Mouse (Mus musculus) hindbrain, embryonic 12.5 days (tissue): Measurements from ENCODE around the gene Mfap1a. TPM values are rescaled to one million over a fixed set of nuclear protein-coding genes. Genes with fewer than 3 reads are reported as not detected.
"Not testable (repeated sequence)": the region's sequence is repeated elsewhere in the genome, so short reads cannot be mapped to it uniquely, and the experiment has no call there.

Experiments
- ATAC-seq: fragments of 200-750 bp; cut with Nextera tagmentation; 2 replicates; pipeline ENCODE4 v1.8.0; 2017; ENCODE audit warnings: moderate TSS enrichment; ENCODE audit not compliant: low FRiP score
- H3K27ac ChIP-seq: fragments of 300-500 bp; sonication (generic); 2 replicates; pipeline ENCODE4 v1.5.1; 2016; ENCODE audit warnings: mild to moderate bottlenecking
- H3K27me3 ChIP-seq: fragments of 300-500 bp; sonication (generic); 2 replicates; pipeline ENCODE4 v1.6.1; 2016; ENCODE audit warnings: mild to moderate bottlenecking
- H3K36me3 ChIP-seq: fragments of 300-500 bp; sonication (generic); 2 replicates; pipeline ENCODE4 v1.6.1; 2016; ENCODE audit warnings: mild to moderate bottlenecking
- H3K4me1 ChIP-seq: fragments of 300-500 bp; sonication (generic); 2 replicates; pipeline ENCODE4 v1.6.1; 2016
- H3K4me2 ChIP-seq: fragments of 300-500 bp; sonication (generic); replicated peaks from 2 replicates; pipeline ENCODE4 v1.6.1; 2016; ENCODE audit warnings: mild to moderate bottlenecking
- H3K4me3 ChIP-seq: fragments of 300-500 bp; sonication (generic); 2 replicates; pipeline ENCODE4 v1.5.1; 2016; ENCODE audit warnings: mild to moderate bottlenecking
- H3K9ac ChIP-seq: fragments of 300-500 bp; sonication (generic); 2 replicates; pipeline ENCODE4 v1.6.1; 2016; ENCODE audit warnings: mild to moderate bottlenecking, moderate library complexity
- H3K9me3 ChIP-seq: fragments of 300-500 bp; sonication (generic); replicated peaks from 2 replicates; pipeline ENCODE4 v1.6.1; 2016; ENCODE audit warnings: mild to moderate bottlenecking
- WGBS: fragments of 180-500 bp; shearing (Covaris S2); methylation state at CpG from one replicate; pipeline ENCODE4 v1.1.7; 2016; 5-methylcytosine and 5-hydroxymethylcytosine counted together
- polyA plus RNA-seq: library from polyadenylated mRNA; unstranded; fragments of >200 nt; fragmentation: Nextera tagmentation; extraction: Ambion mirVana; gene quantifications from 2 replicates; pipeline ENCODE4 v1.2.1, GENCODE M21; 2016

Gene Mfap1a
- polyA plus RNA-seq, 1 experiment from 2014 or later: 32.9 TPM

DNA sequence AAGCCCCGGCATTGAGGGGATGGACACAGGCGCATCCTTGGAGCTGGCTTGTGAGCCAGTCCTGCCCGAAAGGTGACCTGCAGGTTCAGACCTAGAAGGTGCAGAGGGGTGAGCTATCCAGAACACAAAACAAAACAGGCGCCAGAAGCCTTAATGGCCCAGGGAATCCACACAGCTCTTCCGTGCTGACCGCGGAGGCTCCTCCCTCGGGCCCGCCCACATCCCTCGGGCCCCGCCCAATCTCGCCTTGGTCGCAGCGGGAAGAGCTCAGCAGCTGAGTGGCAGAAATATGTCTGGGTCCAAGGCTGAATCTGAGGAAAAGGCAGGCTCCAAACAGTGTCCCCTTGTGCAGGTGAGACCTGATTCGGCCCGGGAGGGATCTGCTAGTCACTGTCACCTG is 3.1 kb upstream of the Mfap1a start:
- H3K4me3 ChIP-seq: peak overlapping the region; percentile 28
- 0 out of 2 replicates have a peak overlapping the region, but pooled peaks have one; percentile 51 for H3K9ac ChIP-seq

DNA sequence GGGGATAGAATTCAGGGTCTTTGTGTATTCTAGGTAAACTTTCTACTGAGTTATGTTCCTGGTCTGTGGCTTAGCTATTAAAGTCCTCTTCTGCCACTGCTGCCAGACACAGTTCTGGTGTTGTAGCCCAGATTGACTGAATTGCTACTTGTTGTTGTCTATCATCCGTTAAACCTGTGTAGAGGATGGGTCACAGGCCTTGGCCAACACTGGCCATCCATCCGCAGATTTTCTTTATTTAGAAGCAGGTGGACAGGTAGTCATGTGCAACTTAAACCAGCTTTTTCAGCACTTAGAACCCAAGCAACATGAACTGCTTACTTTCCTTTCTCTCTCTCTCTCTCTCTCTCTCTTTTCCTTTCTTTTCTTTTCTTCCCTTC is 1.5 kb upstream of the Mfap1a start:
- peak overlapping the region; percentile 24; the same call in 1 of the 2 replicates for H3K9ac ChIP-seq
- 91% methylated on average over 2 of the region's 2 CpGs for WGBS
- H3K4me1 ChIP-seq: peaks cover 19% of the 10 kb centered on the region

More for the DNA sequence above, 3.1 kb upstream of the Mfap1a start:
- Histone ChIP-seq H3K27me3 (no peaks in the 10 kb centered on the region), H3K9me3 (no peaks in the 10 kb centered on the region), H3K4me2 (peak overlapping the region; percentile 49), H3K27ac (no peak overlapping the region), H3K4me1 (peaks cover 19% of the 10 kb centered on the region), H3K36me3 (peaks cover 20% of the 10 kb centered on the region)
- peak; percentile 63 for ATAC-seq
- 22% methylated on average over 16 of the region's 16 CpGs for WGBS

DNA sequence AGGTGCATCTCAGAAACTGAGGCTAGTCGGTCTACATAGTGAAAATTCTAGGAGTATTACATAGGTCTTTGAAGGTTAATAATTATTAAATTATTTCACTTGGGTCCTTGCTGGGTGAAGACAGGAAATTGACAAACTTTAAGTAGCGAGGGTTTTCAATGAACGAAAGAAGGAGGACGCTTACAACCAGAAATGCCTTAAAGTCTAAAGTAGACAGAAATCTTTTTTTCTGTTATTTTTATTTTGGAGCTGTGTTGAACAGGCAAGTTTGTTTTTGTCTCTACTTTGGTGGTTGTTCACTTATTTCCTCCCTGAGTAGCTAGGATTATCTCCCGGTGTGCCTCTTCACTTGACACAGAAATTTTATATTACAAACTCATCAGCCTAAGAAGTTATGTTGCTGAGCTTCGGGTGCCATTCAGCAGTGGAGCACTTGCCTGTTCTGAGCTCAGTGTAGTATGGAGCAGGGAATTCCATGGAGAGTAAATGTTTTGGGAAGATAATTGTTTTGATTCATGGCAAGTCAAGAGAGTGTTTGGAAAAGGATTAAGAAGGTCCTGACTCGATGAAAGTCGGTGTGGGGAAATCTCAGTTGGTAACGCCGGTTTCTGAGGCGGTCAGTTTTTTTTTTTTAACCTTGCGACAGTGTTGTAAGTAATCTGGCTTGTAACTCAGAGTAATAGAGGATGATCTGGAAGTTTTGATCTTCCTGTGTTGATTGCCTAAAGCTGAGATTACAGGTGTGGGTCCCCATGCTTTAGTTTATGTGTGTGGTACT is 897 bp upstream of the Mfap1a start:
- Histone ChIP-seq H3K4me2 (peak overlapping the region; percentile 60), H3K9me3 (no peaks in the 10 kb centered on the region), H3K4me1 (peaks cover 19% of the 10 kb centered on the region), H3K9ac (peak overlapping the region; percentile 57), H3K4me3 (peak overlapping the region; percentile 60), H3K27ac (no peak overlapping the region), H3K36me3 (peaks cover 11% of the 10 kb centered on the region), H3K27me3 (no peaks in the 10 kb centered on the region)
- 32% methylated on average over 12 of the region's 12 CpGs for WGBS
- no peak for ATAC-seq

More for the DNA sequence above, 1.5 kb upstream of the Mfap1a start:
- peaks cover 14% of the 10 kb centered on the region for H3K36me3 ChIP-seq
- no peak for ATAC-seq
- H3K27ac ChIP-seq: no peak overlapping the region
- peak overlapping the region; percentile 60 for H3K4me2 ChIP-seq
- H3K27me3 ChIP-seq: no peaks in the 10 kb centered on the region
- no peaks in the 10 kb centered on the region for H3K9me3 ChIP-seq
- H3K4me3 ChIP-seq: peak overlapping the region; percentile 60

DNA sequence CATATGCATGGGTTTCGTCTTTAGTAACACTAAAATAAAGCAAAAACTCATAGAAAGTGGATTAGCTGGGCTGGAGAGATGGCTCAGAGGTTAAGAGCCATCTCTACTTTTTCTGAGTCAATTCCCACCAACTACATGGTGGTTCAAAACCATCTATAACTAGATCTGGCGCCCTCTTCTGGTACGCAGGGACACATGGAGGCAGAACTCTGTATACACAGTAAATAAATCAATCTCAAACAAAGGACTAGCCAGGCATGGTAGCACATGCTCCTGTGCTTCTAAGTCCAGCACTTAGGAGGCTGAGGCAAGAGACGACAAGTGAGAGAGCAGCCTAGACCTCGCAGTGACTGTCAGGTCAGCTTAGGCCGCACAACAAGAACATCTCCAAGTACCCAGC is 4.9 kb downstream of the Mfap1a start:
- not testable (repeated sequence) for H3K4me2 ChIP-seq, H3K36me3 ChIP-seq, H3K4me1 ChIP-seq, H3K9ac ChIP-seq, H3K27me3 ChIP-seq, H3K4me3 ChIP-seq, H3K9me3 ChIP-seq, ATAC-seq, H3K27ac ChIP-seq
- 73% methylated on average over 2 of the region's 6 CpGs for WGBS

DNA sequence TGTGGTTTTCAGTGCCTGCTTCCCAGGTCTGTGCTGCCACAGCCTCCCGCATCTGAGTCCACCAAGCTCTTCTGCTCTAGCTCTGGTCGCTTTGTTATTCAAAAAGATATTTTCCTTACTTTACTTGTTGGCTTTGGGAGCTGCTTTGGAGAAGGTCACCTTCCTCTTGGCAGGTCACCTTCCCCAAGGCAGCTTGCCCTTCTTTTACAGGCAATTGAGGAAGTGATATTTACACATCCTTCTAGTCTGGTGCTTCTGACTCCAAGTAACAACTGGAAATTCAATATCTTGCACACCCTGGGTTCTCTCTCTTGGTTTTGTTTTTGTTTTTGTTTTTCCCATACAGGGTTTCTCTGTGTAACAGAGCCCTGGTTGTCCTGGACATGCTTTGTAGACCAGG is 22.1 kb downstream of the Mfap1a start:
- not testable (repeated sequence) for H3K4me2 ChIP-seq, ATAC-seq, H3K9ac ChIP-seq, H3K9me3 ChIP-seq, H3K36me3 ChIP-seq, H3K27ac ChIP-seq, H3K4me1 ChIP-seq, H3K27me3 ChIP-seq, H3K4me3 ChIP-seq
- WGBS: 60% methylated on average over 1 of the region's 2 CpGs

DNA sequence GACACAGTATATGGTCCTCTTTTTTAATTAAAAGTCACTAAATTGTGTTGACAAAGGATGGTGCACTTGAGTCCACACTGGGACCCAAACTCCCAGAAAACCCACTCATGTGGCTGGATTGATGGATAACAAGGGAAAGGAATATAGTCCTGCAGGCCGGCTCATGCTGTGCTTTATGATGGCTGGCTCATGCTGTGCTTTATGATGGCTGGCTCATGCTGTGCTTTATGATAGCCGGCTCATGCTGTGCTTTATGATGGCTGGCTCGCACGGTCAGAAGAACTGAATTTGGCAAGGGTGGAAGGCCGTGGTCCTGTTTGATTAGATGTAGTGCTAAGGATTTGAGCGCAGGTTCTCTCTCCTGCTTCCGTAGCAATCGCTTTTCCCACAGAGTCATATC is 22.9 kb downstream of the Mfap1a start:
- Histone ChIP-seq H3K9ac (no peak overlapping the region), H3K4me3 (no peak overlapping the region), H3K36me3 (no peaks in the 10 kb centered on the region), H3K9me3 (no peaks in the 10 kb centered on the region), H3K27ac (no peak overlapping the region), H3K4me1 (0 out of 2 replicates have a peak, but pooled peaks cover 4% of the 10 kb centered on the region), H3K27me3 (no peaks in the 10 kb centered on the region), H3K4me2 (no peak overlapping the region)
- 44% methylated on average over 8 of the region's 8 CpGs for whole genome bisulfite sequencing
- ATAC-seq: no peak

DNA sequence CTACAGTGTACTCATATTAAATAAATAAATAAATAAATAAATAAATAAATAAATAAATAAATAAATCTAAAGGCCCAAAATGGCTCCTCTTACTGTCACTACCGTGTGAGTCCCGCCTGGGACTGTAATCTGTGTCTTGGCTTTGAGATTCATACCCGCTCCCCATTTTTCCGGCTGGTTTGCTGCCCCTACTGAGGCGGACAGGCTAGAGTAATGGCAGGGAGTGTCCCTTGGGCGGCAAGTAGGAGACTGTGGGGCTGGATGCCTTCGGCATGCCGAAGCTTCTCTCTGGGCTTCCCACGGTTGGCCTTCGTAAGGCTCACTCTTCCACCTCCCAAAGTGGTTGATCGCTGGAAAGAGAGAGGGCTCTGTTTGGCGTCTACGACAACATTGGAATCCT is 25.5 kb downstream of the Mfap1a start:
- H3K9me3 ChIP-seq, H3K27ac ChIP-seq, H3K27me3 ChIP-seq, ATAC-seq, H3K4me2 ChIP-seq, H3K9ac ChIP-seq, H3K4me3 ChIP-seq, H3K36me3 ChIP-seq, H3K4me1 ChIP-seq: not testable (repeated sequence)
- WGBS: 86% methylated on average over 13 of the region's 13 CpGs

DNA sequence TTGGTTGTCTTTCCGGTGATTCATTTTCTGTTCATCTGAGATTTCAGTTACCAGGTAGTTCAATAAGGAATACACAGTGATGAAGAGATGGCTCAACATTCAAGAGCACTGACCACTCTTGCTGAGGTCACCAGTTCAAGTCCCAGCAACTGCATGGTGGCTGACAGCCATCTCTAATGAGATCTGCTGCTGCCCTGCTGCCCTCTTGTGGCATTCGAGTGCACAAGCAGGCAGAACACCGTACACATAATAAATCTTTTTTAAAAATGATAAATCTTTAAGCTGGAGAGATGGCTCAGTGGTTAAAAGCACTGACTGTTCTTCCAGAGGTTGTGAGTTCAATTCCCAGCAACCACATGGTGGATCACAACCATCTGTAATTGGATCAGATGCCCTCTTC is 26.0 kb downstream of the Mfap1a start:
- ATAC-seq: no peak
- Histone ChIP-seq H3K4me2 (no peak overlapping the region), H3K4me1 (0 out of 2 replicates have a peak, but pooled peaks cover 4% of the 10 kb centered on the region), H3K27me3 (no peaks in the 10 kb centered on the region), H3K9me3 (no peaks in the 10 kb centered on the region), H3K4me3 (no peak overlapping the region), H3K27ac (no peak overlapping the region), H3K9ac (no peak overlapping the region), H3K36me3 (no peaks in the 10 kb centered on the region)
- WGBS: 57% methylated on average over 3 of the region's 3 CpGs

DNA sequence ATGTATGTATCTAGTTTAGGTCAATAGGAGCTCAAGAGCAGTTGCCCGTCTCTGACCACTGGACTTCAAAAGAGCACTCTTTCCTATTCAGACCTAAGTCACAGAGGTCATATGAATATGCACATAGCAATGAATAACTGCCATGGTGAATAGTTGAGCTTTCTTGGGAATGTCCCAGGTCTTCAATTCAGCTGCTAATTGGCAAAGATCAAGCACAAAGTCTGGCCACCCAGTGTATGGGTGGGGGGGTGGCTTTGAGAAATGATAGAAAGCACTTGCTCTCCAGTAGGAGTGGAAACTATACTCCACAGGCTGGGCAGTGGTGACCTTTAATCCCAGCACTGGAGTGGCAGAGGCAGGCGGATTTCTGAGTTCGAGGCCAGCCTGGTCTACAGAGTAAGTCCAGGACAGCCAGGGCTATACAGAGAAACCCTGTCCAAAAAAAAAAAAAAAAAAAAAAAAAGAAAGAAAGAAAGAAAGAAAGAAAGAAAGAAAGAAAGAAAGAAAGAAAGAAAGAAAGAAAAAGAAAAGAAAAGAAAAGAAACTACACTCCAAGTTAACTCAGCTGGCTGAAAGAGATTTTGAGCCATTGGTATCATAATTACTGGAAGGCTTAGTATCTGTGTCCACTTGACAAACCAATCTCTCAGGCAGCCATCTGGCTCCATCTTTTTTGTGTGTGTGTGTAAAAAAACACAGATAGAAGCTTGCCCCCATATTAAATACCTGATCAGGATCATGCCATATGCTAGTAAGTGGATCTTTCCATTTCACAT is 28.8 kb downstream of the Mfap1a start:
- H3K9ac ChIP-seq: no peak overlapping the region
- H3K9me3 ChIP-seq: no peaks in the 10 kb centered on the region
- WGBS: 67% methylated on average over 3 of the region's 3 CpGs
- H3K27ac ChIP-seq: no peak overlapping the region
- no peaks in the 10 kb centered on the region for H3K4me1 ChIP-seq
- no peak overlapping the region for H3K4me2 ChIP-seq
- ATAC-seq: no peak
- H3K4me3 ChIP-seq: no peak overlapping the region
- no peaks in the 10 kb centered on the region for H3K36me3 ChIP-seq
- no peaks in the 10 kb centered on the region for H3K27me3 ChIP-seq

DNA sequence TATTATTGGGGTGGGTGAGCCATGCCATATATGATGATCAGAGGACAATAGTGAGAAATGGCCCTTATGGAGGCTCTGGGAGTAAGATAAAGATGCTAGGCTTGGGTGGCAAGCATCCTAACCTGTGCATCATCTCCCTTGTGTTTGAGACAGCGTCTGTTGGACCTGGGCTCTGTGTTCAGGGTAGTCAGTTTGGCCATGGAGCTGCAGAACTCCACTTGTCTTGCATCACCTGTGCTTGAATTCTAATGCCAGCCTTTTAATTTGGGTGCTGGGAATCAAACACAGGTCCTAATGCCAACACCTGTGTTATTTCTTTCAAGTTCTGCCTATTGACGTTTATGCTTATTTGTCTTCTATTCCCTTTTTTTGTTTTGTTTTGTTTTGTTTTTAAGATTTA is 31.2 kb downstream of the Mfap1a start:
- not testable (repeated sequence) for H3K9ac ChIP-seq, H3K27ac ChIP-seq, H3K36me3 ChIP-seq, H3K9me3 ChIP-seq, H3K4me1 ChIP-seq, ATAC-seq, H3K4me2 ChIP-seq, H3K27me3 ChIP-seq, H3K4me3 ChIP-seq
- 98% methylated on average over 2 of the region's 2 CpGs for WGBS

DNA sequence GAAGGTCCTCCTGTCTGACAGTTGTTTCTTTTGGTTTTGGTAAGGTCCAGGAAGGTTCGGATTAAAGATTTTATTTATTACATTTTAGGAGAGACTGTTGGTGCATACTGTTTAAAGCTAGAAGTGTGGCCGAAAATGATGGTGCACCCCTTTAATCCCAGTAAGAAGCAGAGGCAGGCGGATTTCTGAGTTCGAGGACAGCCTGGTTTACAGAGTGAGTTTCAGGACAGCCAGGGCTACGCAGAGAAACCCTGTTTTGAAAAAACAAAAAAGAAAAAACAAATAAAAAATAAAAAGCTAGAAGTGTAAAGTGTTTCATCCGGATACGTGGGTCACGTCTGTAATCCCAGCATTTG is 32.3 kb downstream of the Mfap1a start:
- no peaks in the 10 kb centered on the region for H3K4me1 ChIP-seq
- H3K27ac ChIP-seq: peak overlapping the region; percentile 60
- no peaks in the 10 kb centered on the region for H3K27me3 ChIP-seq
- peak overlapping the region; percentile 57 for H3K4me3 ChIP-seq
- H3K36me3 ChIP-seq: no peaks in the 10 kb centered on the region
- H3K9me3 ChIP-seq: no peaks in the 10 kb centered on the region
- H3K9ac ChIP-seq: peak overlapping the region; percentile 71; the same call in 1 of the 2 replicates
- ATAC-seq: peak; percentile 46
- peak overlapping the region; percentile 83 for H3K4me2 ChIP-seq
- WGBS: 37% methylated on average over 8 of the region's 8 CpGs

DNA sequence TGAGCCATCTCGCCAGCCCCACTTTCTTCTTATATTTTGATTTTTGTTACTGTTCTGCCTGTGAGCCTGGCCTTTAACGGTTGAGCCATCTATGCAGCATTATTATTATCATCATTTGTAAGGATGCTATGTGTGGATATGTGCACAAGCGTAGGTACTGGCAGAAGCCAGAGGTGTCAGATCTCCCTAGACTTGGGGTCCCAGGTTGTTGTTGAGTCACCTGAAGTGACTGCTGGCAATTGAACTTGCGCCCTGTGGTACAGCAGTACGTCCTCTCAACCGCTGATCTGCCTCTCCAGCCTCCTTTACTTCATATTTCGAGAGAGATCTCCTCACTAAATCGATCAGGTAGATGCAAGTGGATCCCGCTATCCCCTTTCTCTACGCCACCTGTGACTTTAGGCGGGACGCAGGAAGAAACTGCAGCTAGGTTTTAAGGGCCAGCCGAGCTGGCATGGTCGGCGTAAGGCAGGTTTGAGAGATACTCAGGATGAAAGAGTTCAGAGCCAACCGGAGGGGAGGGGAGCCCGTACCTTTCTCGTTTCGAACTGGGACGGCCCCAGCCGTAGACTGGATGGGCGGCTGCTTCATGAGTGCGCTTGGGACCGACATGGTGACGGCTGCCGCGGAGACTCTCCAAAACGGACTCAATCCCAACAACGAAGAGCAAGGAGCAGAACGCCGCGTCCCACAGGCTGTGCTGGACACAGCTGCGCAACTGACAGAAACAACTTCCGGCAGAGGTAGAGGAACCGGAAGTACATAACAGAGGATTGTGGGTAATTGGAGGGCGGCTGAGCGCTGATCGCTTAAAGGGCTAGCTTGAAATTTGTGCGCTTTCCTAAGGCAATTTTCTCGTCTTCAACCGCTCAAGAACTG is 32.9 kb downstream of the Mfap1a start, which contains the start of gene Mfap1b:
TSS of gene Mfap1b (minus strand) at position 767 of the 879 bp plus-strand sequence.
- peak; percentile 91 for ATAC-seq

More for the DNA sequence above, 32.9 kb downstream of the Mfap1a start, which contains the start of gene Mfap1b:
- H3K27me3 ChIP-seq, H3K36me3 ChIP-seq, H3K4me1 ChIP-seq, H3K9me3 ChIP-seq: not testable (repeated sequence)
- Histone ChIP-seq H3K4me2 (peak within 1 kb of the TSS; percentile 83), H3K9ac (peak within 1 kb of the TSS; percentile 71), H3K27ac (peak within 1 kb of the TSS; percentile 67), H3K4me3 (peak within 1 kb of the TSS; percentile 57)
- WGBS: 5% methylated on average over 41 of the region's 41 CpGs
